7 mouse cellular contexts compared by ENCODE assay signal in the genomic region with DNA sequence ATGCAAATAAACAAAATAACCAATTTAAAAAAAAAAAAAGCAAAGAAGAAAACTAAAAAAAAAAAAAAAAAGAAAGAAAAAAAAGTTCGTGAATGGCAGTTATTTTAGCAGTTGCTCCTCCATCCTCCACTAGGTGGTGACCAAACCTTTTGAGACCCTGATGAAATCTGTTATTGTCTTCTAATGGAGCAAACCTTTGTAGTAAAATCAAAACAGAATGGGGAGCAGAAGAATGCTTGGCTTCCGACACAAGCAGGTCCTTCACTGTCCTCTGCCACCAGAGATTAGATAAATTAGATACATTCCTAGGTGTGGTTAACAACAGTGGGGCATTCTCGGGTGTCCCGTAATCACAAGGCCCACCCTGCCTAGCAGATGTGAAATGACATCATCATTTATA. TPM values are rescaled to one million over a fixed set of nuclear protein-coding genes. Genes with fewer than 3 reads are reported as not detected.
DNase-seq lines count a peak whose midpoint lies in the region; ATAC-seq and TF ChIP-seq lines count a peak whose summit lies in the region.

No protein-coding gene starts in this region.

- H3K36me3 ChIP-seq in hindbrain, embryonic 14.5 days (replicated peaks; ENCODE audit: control insufficient read depth, insufficient read depth), result 0 out of 2 replicates have a peak, but pooled peaks cover under 1% of the 10 kb centered on the region
- H3K36me3 ChIP-seq in hindbrain, embryonic 13.5 days, result no peaks in the 10 kb centered on the region
- H3K36me3 ChIP-seq in CH12.LX (replicated peaks in 1 of 2; ENCODE audit: control insufficient read depth in 1 of 2, insufficient read depth in 1 of 2, low read length in 1 of 2), result no peaks in the 10 kb centered on the region
- no peaks in the 10 kb centered on the region for H3K36me3 ChIP-seq in limb, embryonic 10.5 days

- no peaks in the 10 kb centered on the region for H3K27me3 ChIP-seq in hindbrain, embryonic 14.5 days (ENCODE audit: control insufficient read depth, insufficient read depth, low read length)
- no peaks in the 10 kb centered on the region for H3K27me3 ChIP-seq in hindbrain, embryonic 13.5 days
- peaks cover 40% of the 10 kb centered on the region for H3K27me3 ChIP-seq in CH12.LX (replicated peaks)
- H3K27me3 ChIP-seq in limb, embryonic 10.5 days (ENCODE audit: low read depth, poor library complexity, severe bottlenecking), result no peaks in the 10 kb centered on the region

- in situ Hi-C loops in CH12.LX (cut with MboI; ENCODE audit: low pct_ligation_motif_present, low pct_unique_long_range_greater_than_20kb, low sequenced_read_pairs), result no loop called here

- TF ChIP-seq POLR2A in CH12.LX (IDR thresholded peaks at IDR 0.05; ENCODE audit: low read depth, low read length), result no peak

- no peaks in the 10 kb centered on the region for H3K79me2 ChIP-seq in CH12.LX (replicated peaks; ENCODE audit: control insufficient read depth, extremely low read depth, insufficient read depth, poor library complexity, severe bottlenecking)

- no peak for TF ChIP-seq EP300 in CH12.LX (IDR thresholded peaks at IDR 0.05; ENCODE audit: low read length)

- no peak for ATAC-seq in hindbrain, embryonic 14.5 days (ENCODE audit: low FRiP score)
- no peak; the same call in 1 of the 2 replicates for ATAC-seq in hindbrain, embryonic 13.5 days (ENCODE audit: low FRiP score)

- no peak overlapping the region for H3K27ac ChIP-seq in hindbrain, embryonic 14.5 days
- no peak overlapping the region for H3K27ac ChIP-seq in hindbrain, embryonic 13.5 days
- H3K27ac ChIP-seq in CH12.LX (ENCODE audit: insufficient read depth, low read depth), result no peak overlapping the region
- no peak overlapping the region for H3K27ac ChIP-seq in limb, embryonic 10.5 days

- TF ChIP-seq CTCF in CH12.LX (conservative IDR thresholded peaks at IDR 0.05 in 1 of 2, IDR thresholded peaks at IDR 0.05 in 1 of 2; ENCODE audit: low read depth in 2 of 2, low read length in 2 of 2), result peak; percentile 5 to 57; a peak in 2 of 4 replicates

- peaks cover 8% of the 10 kb centered on the region; the same call in 1 of the 2 replicates for H3K4me1 ChIP-seq in hindbrain, embryonic 14.5 days (replicated peaks; ENCODE audit: control insufficient read depth, insufficient read depth, low read length)
- H3K4me1 ChIP-seq in hindbrain, embryonic 13.5 days (replicated peaks), result peaks cover 19% of the 10 kb centered on the region
- no peaks in the 10 kb centered on the region for H3K4me1 ChIP-seq in CH12.LX (ENCODE audit: control insufficient read depth in 1 of 2, insufficient read depth in 2 of 2)
- peaks cover 28% of the 10 kb centered on the region for H3K4me1 ChIP-seq in limb, embryonic 10.5 days

- peak; percentile 54 for TF ChIP-seq RAD21 in CH12.LX (IDR thresholded peaks at IDR 0.05; ENCODE audit: low read depth, low read length)

- no peaks in the 10 kb centered on the region for H3K9me3 ChIP-seq in hindbrain, embryonic 14.5 days (ENCODE audit: control insufficient read depth, low read length)
- no peaks in the 10 kb centered on the region for H3K9me3 ChIP-seq in hindbrain, embryonic 13.5 days
- no peaks in the 10 kb centered on the region for H3K9me3 ChIP-seq in CH12.LX (replicated peaks; ENCODE audit: low read length)
- no peaks in the 10 kb centered on the region for H3K9me3 ChIP-seq in limb, embryonic 10.5 days (replicated peaks)

- H3K4me2 ChIP-seq in hindbrain, embryonic 14.5 days (replicated peaks), result no peak overlapping the region
- no peak overlapping the region for H3K4me2 ChIP-seq in hindbrain, embryonic 13.5 days
- no peak overlapping the region for H3K4me2 ChIP-seq in CH12.LX (ENCODE audit: insufficient read depth, low read depth, poor library complexity, severe bottlenecking)

- 43% methylated on average over 4 of the region's 4 CpGs for WGBS in hindbrain, embryonic 14.5 days
- WGBS in hindbrain, embryonic 13.5 days, result 39% methylated on average over 4 of the region's 4 CpGs
- 46% methylated on average over 4 of the region's 4 CpGs for WGBS in limb, embryonic 10.5 days

- peak; percentile 76 for DNase-seq in hindbrain, embryonic 14.5 days (ENCODE audit: low spot score)
- peak; percentile 6 for DNase-seq in CH12.LX (ENCODE audit: extremely low read depth)
- peak; percentile 56 for DNase-seq in brain, adult 2 months (ENCODE audit: low read depth, low spot score)
- peak; percentile 28 for DNase-seq in limb, embryonic 10.5 days (ENCODE audit: low spot score)
- no peak for DNase-seq in urinary bladder, adult 18-20 months (ENCODE audit: low spot score in 2 of 2)
- no peak for DNase-seq in spleen, adult 12 weeks (ENCODE audit: low spot score)

- no peak overlapping the region for H3K9ac ChIP-seq in hindbrain, embryonic 14.5 days
- H3K9ac ChIP-seq in hindbrain, embryonic 13.5 days, result no peak overlapping the region
- H3K9ac ChIP-seq in CH12.LX (ENCODE audit: insufficient read depth, low read depth), result no peak overlapping the region

- no peak overlapping the region for H3K4me3 ChIP-seq in hindbrain, embryonic 14.5 days (replicated peaks; ENCODE audit: low read length)
- no peak overlapping the region for H3K4me3 ChIP-seq in hindbrain, embryonic 13.5 days
- no peak overlapping the region for H3K4me3 ChIP-seq in CH12.LX (replicated peaks in 1 of 3; ENCODE audit: low read depth in 2 of 3, low read length in 2 of 3, poor library complexity in 1 of 3)
- no peak overlapping the region for H3K4me3 ChIP-seq in limb, embryonic 10.5 days

- dilution Hi-C loops in CH12.LX (cut with MboI; ENCODE audit: extremely low pct_ligation_motif_present, extremely low pct_unique_long_range_greater_than_20kb, low sequenced_read_pairs), result no loop called here

TF ChIP-seq in CH12.LX, 34 proteins besides CTCF, POLR2A, EP300 and RAD21:
- peak; percentile 11; the same call in 1 of the 2 replicates for TF ChIP-seq SMC3 (IDR thresholded peaks at IDR 0.05; ENCODE audit: low read depth, low read length)
- TF ChIP-seq ZNF384 (IDR thresholded peaks at IDR 0.05; ENCODE audit: low read depth, low read length), result peak; percentile 82
- no peak for TF ChIP-seq TBP (conservative IDR thresholded peaks at IDR 0.05; ENCODE audit: low read depth, low read length)

RNA-seq across cellular contexts. Expression of a gene that starts 4.1 kb away (rescaled TPM):
- 0.16 and 0.21 TPM in 2 replicates for polyA plus RNA-seq in hindbrain, embryonic 14.5 days (2014; fragmentation: Nextera tagmentation; extraction: Ambion mirVana)
- 0.16 and 0.17 TPM in 2 replicates for polyA plus RNA-seq in hindbrain, embryonic 13.5 days (2015; fragmentation: Nextera tagmentation; extraction: Ambion mirVana)
- total RNA-seq in CH12.LX (2012; rRNA removed) (not detected in 2 replicates), CH12.LX (2014; rRNA removed) (not detected in 2 replicates)
- not detected in 2 replicates for polyA plus RNA-seq in CH12.LX (2012; ENCODE audit: insufficient read length, low read depth)
- 0.50 and 0.69 TPM in 2 replicates for polyA plus RNA-seq in limb, embryonic 10.5 days (2016; fragmentation: Nextera tagmentation; extraction: Ambion mirVana)

RNA-seq across cellular contexts. Expression of a gene that starts 11.9 kb away (rescaled TPM):
- 15.1 and 17.1 TPM in 2 replicates for polyA plus RNA-seq in hindbrain, embryonic 14.5 days (2014; fragmentation: Nextera tagmentation; extraction: Ambion mirVana)
- polyA plus RNA-seq in hindbrain, embryonic 13.5 days (2015; fragmentation: Nextera tagmentation; extraction: Ambion mirVana), result 8.1 and 9.8 TPM in 2 replicates
- total RNA-seq in CH12.LX (2012; rRNA removed), result 0.04 and 0.08 TPM in 2 replicates
- 0.05 TPM in 1 of 2 replicates, not detected in the other for total RNA-seq in CH12.LX (2014; rRNA removed)
- polyA plus RNA-seq in CH12.LX (2012; ENCODE audit: insufficient read length, low read depth), result not detected in 2 replicates
- polyA plus RNA-seq in limb, embryonic 10.5 days (2016; fragmentation: Nextera tagmentation; extraction: Ambion mirVana), result 3.9 and 5.4 TPM in 2 replicates

RNA-seq across cellular contexts. Expression of a gene that starts 12.0 kb away (rescaled TPM):
- 5.0 and 7.0 TPM in 2 replicates for polyA plus RNA-seq in hindbrain, embryonic 14.5 days (2014; fragmentation: Nextera tagmentation; extraction: Ambion mirVana)
- 2.3 and 2.9 TPM in 2 replicates for polyA plus RNA-seq in hindbrain, embryonic 13.5 days (2015; fragmentation: Nextera tagmentation; extraction: Ambion mirVana)
- total RNA-seq in CH12.LX (2012; rRNA removed) (not detected in 2 replicates), CH12.LX (2014; rRNA removed) (not detected in 2 replicates)
- not detected in 2 replicates for polyA plus RNA-seq in CH12.LX (2012; ENCODE audit: insufficient read length, low read depth)
- 1.6 and 2.3 TPM in 2 replicates for polyA plus RNA-seq in limb, embryonic 10.5 days (2016; fragmentation: Nextera tagmentation; extraction: Ambion mirVana)

RNA-seq across cellular contexts. Expression of a gene that starts 18.7 kb away (rescaled TPM):
- 0.31 and 0.41 TPM in 2 replicates for polyA plus RNA-seq in hindbrain, embryonic 14.5 days (2014; fragmentation: Nextera tagmentation; extraction: Ambion mirVana)
- polyA plus RNA-seq in hindbrain, embryonic 13.5 days (2015; fragmentation: Nextera tagmentation; extraction: Ambion mirVana), result 0.31 and 0.35 TPM in 2 replicates
- total RNA-seq in CH12.LX (2012; rRNA removed) (0.04 TPM in 1 of 2 replicates, not detected in the other), CH12.LX (2014; rRNA removed) (not detected in 2 replicates)
- not detected in 2 replicates for polyA plus RNA-seq in CH12.LX (2012; ENCODE audit: insufficient read length, low read depth)
- 0.04 and 0.09 TPM in 2 replicates for polyA plus RNA-seq in limb, embryonic 10.5 days (2016; fragmentation: Nextera tagmentation; extraction: Ambion mirVana)

Comparison
In these comparisons a context has a peak if more than half of its experiments do, and no peak if none do; other contexts are left out.
1. DNase-seq: peak in hindbrain, embryonic 14.5 days (single experiment), CH12.LX (single experiment), brain, adult 2 months (single experiment) and limb, embryonic 10.5 days (single experiment); none in urinary bladder, adult 18-20 months (0 of 2) and spleen, adult 12 weeks (single experiment).